Mouse (Mus musculus) thymus, postnatal 25 days (tissue): ENCODE measurements around the gene Top1.

Experiments
- DNase-seq: peaks from one replicate; pipeline ENCODE4 v3.0.0; 2022

The Top1 gene

DNA sequence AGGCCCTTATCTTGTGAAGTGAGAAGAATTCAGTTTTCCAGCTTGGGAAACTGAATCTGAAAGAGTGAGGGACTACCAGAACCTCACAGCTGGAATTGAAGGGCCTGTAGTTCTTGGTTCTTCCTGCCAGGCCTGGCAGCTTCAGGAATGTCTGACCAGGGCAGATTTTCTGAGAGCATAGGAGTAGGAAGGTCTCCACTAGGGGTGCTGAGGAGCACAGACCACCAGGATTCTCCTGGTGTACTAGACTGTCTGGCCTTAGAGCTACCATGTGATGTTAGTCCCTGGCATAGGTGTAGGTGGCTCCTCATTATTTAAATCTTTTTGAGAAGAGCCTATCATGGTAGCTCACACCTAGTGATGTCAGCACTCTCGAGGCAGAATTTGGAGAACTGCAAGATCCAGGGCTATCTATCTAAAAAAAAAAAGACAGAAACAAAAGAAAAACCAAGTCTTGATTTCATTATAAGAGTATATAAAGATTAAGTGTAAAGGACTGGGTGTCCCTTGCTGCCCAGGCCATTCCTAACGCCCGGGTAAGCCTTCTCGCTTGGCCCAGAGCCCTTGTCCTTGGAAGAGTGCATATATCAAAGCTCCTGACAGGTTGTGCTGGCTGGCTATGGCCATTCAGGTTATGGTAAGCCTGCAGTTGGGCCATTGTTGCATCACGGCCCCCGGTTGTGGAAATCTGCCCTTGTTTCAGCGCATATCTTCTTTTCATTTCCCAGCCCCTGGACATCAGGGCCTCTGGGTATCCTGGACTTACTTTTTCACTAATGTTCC is 98.5 kb downstream of the Top1 start:
- peak; percentile 70 for DNase-seq

GRCm38 (mm10) chr2:160744823-160745210 is 99.1 kb downstream of the Top1 start:
- no peak for DNase-seq

DNA sequence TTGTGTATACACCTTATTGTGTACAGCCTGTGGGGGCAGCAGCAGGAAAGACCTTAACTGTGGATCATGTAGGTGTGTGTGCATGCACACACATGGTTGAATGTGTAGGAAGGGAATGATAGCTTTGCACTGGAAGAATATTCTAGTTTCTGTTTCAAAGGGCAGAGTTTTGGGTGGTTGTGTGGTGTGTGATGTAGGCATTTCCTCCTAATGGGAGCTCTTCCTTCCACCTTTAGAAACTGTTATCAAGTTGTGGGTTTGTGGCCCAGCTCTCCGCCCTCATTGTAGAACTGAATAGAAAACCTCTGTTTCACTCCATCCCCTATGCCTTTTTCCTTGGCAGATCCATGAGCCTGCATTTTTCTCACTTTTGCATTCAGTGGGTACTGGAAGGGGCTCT is 99.8 kb downstream of the Top1 start:
- no peak for DNase-seq

DNA sequence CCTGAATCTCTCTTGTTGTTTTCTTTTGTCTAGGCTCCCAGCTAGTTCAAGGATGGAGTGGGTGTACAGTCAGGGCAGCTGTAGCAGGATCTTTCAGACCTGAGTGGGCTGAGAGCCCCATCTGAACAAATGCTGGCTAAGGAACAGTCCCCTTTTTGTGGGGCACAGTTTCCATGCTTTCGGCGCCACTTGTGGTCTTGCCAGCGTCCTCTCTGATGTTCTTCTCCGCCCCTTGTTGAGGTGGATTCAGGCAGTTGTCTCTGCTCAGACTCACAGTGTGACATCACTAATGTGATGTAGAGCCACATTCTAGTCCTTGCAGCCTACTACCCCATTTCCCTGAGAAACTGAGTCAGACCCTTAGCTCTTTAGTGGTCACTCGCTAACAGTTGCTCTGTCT is 100.9 kb downstream of the Top1 start:
- no peak for DNase-seq

GRCm38 (mm10) chr2:160747075-160747474 is 101.4 kb downstream of the Top1 start:
- DNase-seq, result no peak

DNA sequence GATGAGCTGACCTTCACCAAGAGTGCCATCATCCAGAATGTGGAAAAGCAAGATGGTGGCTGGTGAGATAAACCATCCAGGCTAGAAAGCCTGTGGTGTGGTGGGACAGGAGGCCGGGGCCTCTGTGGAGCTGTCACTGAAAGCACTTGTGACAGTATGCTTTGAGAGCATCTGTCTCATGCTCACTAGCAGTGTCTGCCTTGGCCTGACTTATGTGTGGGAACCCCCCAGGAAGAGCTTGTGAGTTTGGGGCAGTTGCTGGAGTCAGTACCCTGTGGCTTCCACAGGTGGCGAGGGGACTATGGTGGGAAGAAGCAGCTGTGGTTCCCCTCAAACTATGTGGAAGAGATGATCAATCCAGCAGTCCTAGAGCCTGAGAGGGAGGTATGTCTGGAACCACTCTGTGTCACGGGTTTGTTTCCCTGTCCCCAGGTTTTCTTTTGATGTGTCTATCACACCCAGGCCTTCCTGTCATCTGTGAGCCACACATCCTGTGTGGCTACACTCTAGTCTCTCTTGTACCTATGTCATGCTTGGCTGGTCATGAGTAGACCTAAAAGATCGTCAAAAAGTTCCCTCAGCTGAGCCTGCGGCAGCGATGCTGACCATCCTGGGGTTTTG is 111.0 kb downstream of the Top1 start:
- DNase-seq, result peak; percentile 29

- DNase-seq, result peak; percentile 47
These were observed 114.9 kb downstream of the Top1 start for GRCm38 (mm10) chr2:160760433-160761184.

DNA sequence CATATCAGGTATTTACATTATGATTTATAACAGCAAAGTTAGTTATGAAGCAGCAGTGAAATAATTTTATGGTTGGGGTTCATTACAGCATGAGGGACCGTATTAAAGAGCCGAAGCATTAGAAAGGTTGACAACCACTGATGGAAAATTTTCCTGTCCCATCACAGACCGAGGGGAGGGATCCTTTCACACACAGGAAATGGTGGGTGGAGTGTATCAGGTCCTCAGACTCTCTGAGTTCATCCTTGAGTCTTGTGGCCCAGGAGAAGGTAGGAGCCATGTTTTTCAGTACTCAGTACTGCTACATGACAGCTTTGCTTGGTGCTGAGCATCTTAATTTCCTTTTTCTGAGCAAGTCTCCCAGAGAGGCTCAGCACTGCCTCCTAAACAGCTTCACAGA is 118.1 kb downstream of the Top1 start:
- no peak for DNase-seq

- no peak for DNase-seq
These were observed 118.7 kb downstream of the Top1 start for GRCm38 (mm10) chr2:160764386-160764785.

- DNase-seq, result no peak
These were observed 119.4 kb downstream of the Top1 start for GRCm38 (mm10) chr2:160765096-160765495.

- DNase-seq, result no peak
These were observed 120.7 kb downstream of the Top1 start for GRCm38 (mm10) chr2:160766371-160766771.

DNA sequence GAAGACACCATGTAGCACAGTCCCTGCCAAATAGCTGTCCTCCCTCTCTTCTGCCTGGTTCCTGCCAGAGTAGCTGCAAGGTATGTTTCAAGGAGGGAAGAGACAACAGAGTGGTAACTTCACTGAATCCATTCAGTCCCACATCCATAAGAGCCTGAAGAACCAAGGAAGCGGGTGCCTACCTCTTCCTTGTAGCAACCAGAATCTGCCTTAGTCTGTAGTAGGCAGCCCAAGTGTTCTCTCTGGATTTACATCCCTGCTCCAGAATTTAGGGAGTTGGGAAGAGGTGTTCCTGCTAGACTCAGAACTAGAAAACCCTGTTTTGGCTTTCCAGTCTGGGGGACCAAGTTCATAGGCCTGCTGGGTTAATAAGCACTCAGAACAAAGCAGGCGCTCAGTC is 121.5 kb downstream of the Top1 start:
- DNase-seq, result no peak

DNA sequence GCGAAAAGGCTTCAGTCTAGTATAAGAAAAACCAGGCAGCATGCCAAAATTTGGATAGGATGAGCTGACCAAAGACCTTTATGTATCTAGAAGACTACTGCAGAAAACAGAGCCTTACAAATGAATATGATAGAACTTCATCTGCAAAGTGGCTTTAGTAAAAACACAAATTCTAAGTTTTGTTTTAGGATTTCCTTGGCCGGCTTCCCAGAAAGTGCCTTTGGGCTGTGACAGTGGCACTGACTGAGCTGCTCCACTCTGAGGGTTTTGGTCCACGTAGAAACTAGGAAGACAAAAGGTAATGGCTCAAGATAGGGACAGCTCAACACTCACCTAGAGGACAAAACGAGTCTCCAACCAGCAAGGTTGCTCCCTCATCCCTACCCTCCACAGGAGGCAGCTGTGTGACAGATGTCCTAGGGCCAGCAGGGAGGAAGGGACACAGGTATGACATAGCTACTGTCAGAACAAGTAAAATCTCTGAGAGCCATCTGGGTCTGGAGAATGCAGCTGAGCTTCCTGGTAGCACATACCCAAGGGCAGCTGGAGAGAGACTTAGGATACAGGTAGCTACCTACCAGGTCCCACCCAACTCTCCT is 122.5 kb downstream of the Top1 start:
- no peak for DNase-seq

GRCm38 (mm10) chr2:160768997-160769396 is 123.3 kb downstream of the Top1 start:
- no peak for DNase-seq

DNA sequence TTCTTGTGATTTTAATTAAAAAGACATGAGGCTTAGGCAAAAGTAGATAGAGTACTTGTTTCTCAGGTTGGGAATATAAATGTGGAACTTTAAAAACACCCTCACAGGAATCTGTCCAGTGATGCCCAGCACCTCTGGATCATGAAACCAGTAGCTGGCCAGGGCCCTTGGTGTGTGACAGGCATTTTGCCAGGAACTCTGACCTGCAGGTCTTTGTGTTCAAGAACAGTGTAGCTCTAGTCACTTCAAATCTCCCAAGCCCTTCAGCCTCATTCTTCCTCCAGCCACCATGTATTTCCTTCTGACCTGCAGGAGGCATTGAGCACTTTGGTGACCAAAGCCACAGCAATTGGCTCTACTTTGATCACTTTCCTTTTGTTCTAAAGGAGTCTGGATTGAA is 124.7 kb downstream of the Top1 start:
- DNase-seq, result no peak

DNA sequence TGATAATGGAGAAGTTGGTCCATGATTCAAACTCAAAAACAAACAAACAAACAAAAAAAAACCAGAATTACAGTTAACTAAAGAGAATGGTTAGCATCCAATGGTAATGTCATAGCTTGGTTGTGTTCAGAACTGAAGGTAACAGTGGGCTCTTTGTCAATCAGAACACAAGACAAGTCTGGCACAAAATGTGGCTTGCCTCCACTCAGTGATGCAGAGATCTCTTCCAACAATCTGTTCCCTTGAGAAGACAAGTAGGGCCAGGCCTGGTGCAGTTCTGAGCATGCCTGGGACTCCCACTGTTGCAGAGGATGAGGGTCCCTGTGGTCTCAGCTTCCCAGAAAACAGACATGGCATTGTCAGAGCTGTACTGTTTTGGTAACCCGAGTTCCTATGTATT is 125.2 kb downstream of the Top1 start:
- no peak for DNase-seq

DNA sequence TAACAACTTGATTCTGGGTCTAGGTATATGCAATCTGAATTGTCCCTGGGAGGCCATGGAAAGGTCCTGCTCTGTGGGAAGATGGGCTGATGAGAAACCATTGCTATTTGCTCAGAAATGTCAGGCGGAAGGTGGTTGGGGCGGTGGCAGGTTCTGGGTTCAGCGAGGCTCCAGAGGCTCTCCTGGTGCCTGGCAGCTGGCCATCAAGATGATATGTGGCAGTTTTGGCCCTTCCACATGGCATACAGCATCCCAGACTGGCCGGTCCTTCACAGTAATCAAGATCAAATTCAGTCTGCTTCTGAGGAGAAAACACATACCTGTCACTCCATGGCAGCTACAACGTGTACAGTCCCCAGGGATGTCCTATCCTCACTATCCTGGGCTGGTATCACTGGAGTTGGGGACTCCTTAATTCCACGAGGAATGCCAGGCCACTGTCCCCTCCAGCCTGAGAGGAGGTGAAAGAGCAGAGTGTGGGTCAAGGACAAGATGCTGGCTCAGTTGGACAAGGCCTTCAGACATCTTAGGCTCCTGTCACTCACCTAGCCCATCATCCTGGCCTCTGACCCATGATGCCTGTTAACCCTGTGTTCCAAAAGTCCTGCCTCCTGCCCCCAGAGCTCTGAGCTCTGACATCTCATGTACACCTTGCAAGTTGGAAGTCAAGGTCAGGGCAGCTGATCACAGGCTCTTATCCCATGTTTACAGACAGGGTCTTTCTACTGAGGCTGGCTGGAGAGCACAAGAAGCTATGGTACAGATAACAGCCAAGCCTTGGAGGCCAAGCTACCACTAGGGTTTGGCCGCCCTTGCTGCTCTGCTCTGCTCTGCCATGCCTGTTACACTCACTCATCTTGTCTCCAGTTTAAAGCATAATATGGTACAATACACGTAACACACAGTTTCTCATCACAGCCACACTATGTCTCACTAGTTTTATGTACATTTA is 125.9 kb downstream of the Top1 start:
- no peak for DNase-seq
